Mouse (Mus musculus) erythroid progenitor cell, adult 5-6 weeks (primary cell): ENCODE data around the gene Dnajb12. TPM values are rescaled to one million over a fixed set of nuclear protein-coding genes. Genes with fewer than 3 reads are reported as not detected.
A peak's percentile ranks its signal among the peaks of the same experiment; 100 is the strongest.

Source experiments
- ATAC-seq: replicated peaks from 2 replicates; pipeline ENCODE4 v1.8.0; 2016; ENCODE audit warnings: moderate number of reproducible peaks, mild to moderate bottlenecking, moderate TSS enrichment, inconsistent platforms; ENCODE audit not compliant: poor library complexity, low FRiP score, severe bottlenecking
- total RNA-seq, 2 experiments: library from RNA; stranded (forward) in 1 of 2; stranded (reverse) in 1 of 2; fragments of 150-400 nt in 1 of 2; fragments of 186-747, 209-891 nt in 1 of 2; gene quantifications; 2 replicates each; pipeline versions ENCODE4 v1.2.3 to v1.2.4; 2015 to 2017; ENCODE audit warnings: low replicate concordance in 2 of 2

Dnajb12 gene
- total RNA-seq, 2 experiments from 2014 or later: 27.2 to 30.4 TPM

- peak; percentile 51 for ATAC-seq
These were observed 63.6 kb downstream of the Dnajb12 start for GRCm38 (mm10) chr10:59942847-59943420.

GRCm38 (mm10) chr10:59943421-59943989 is 64.1 kb downstream of the Dnajb12 start:
- peak; percentile 90 for ATAC-seq

DNA sequence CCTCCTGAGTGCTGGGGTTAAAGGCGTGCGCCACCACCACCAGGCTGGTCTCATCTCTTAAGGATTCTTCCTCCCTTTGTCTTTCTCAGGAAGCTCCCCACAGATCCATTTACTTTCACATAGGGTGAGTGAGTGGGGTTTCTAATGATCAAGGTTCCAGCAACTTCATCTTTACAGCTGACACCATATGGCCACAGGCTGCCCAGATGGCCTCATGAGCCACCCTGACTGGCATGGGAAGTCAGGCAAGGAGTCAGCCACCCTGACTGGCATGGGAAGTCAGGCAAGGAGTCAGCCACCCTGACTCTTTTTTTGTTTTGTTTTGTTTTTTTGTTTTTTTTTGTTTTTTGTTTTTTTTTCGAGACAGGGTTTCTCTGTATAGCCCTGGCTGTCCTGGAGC is 66.1 kb downstream of the Dnajb12 start:
- ATAC-seq: no peak

DNA sequence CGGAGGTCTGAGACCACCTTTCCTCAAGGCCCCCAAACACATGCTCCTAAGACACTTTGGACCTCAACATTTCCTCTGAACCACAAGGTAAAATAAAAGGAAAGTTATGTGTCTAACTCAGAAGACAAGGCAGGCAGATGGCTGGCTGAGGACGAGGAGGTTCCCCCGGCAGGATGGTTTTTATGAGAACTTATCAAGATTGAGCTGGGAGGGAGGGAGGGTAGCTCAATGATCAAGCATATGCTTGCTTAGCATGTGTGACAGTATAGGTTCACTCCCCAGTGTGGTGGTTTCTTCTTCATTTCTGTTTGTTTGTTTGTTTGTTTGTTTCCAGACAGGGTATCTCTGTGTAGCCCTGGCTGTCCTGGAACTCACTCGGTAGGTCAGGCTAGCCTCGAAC is 67.0 kb downstream of the Dnajb12 start:
- ATAC-seq: no peak

DNA sequence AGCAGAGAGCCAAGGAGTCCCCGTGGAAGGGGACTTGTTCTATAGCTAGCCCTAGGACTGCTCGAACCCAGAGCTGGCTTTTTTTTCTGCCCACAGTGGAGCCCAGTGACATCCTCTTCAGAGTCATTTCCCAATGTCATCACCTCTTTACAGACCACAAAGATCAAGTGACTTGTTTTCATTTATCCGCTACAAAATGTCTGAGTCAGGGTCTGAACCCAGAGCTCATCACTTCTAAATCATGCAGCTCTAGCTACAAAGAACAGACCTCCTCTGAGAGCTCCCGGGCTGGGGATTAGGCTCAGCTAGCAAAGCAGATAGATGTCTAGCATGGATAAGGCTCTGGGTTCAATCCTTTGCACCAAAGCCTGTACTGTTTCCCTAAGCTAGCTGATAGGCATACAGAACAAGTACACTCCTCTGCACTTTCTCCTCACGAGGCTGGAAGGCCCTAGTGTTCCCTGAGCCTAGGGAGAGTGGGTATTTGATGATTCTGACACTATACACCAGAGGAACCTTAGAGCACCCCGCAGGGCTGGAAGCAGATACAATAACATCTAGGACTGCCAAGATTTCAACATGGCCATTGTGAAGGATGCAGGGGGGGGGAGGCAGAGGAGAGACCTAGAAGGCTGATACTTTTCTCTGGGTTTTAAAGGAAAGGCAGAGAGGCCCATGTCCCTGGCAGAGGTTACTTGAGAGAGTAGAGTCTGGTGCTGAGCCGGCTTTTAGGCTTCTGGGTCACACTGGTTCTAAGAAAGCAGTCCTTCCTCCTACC is 68.1 kb downstream of the Dnajb12 start:
- ATAC-seq: no peak

- ATAC-seq: no peak
These were observed 69.3 kb downstream of the Dnajb12 start for GRCm38 (mm10) chr10:59948363-59949254.

Other genes with a start within 250 kb of the Dnajb12 start
- gene Micu1, start 177.1 kb upstream of the Dnajb12 start, total RNA-seq (2015; ENCODE audit: low replicate concordance): 72.1 and 74.2 TPM in 2 replicates
- 96.0 and 100 TPM in 2 replicates for gene Micu1, start 177.1 kb upstream of the Dnajb12 start, total RNA-seq (2017; ENCODE audit: low replicate concordance)
- 0.72 and 3.8 TPM in 2 replicates for gene Ddit4, start 72.3 kb downstream of the Dnajb12 start, total RNA-seq (2015; ENCODE audit: low replicate concordance)
- gene Ddit4, start 72.3 kb downstream of the Dnajb12 start, total RNA-seq (2017; ENCODE audit: low replicate concordance): 1.9 TPM in 1 of 2 replicates, not detected in the other
- gene Ascc1, start 123.2 kb downstream of the Dnajb12 start, total RNA-seq (2015; ENCODE audit: low replicate concordance): 11.3 and 21.6 TPM in 2 replicates
- gene Ascc1, start 123.2 kb downstream of the Dnajb12 start, total RNA-seq (2017; ENCODE audit: low replicate concordance): 9.6 and 22.6 TPM in 2 replicates
- 42.5 and 54.5 TPM in 2 replicates for gene Anapc16, start 123.6 kb downstream of the Dnajb12 start, total RNA-seq (2015; ENCODE audit: low replicate concordance)
- 34.0 and 36.5 TPM in 2 replicates for gene Anapc16, start 123.6 kb downstream of the Dnajb12 start, total RNA-seq (2017; ENCODE audit: low replicate concordance)
- gene Spock2, start 226.7 kb downstream of the Dnajb12 start, total RNA-seq (2015; ENCODE audit: low replicate concordance): not detected in 2 replicates
- not detected in 2 replicates for gene Spock2, start 226.7 kb downstream of the Dnajb12 start, total RNA-seq (2017; ENCODE audit: low replicate concordance)